Comparison of ENCODE assay signal across 26 mouse cellular contexts in genomic region chrX:7292151-7292768, GRCm38 (mm10). TPM values are rescaled to one million over a fixed set of nuclear protein-coding genes. Genes with fewer than 3 reads are reported as not detected.
A peak's percentile ranks its signal among the peaks of the same experiment; 100 is the strongest.
DNase-seq lines count a peak whose midpoint lies in the region; ATAC-seq and TF ChIP-seq lines count a peak whose summit lies in the region.
"Had no signal": no experiment of that assay in that cellular context is flagged by ENCODE, and none has a peak within 500 bp of the region (broad histone marks: within the 10 kb centered on the region; RNA-seq: fewer than 3 reads in every experiment).

No protein-coding gene starts in this region.

- H3K36me3 ChIP-seq in C2C12 (ENCODE audit: control insufficient read depth, insufficient read depth): peaks cover 6% of the 10 kb centered on the region
- no peaks in the 10 kb centered on the region for H3K36me3 ChIP-seq in embryonic facial prominence, embryonic 15.5 days
- H3K36me3 ChIP-seq in limb, embryonic 14.5 days (ENCODE audit: control insufficient read depth, insufficient read depth, low read length): no peaks in the 10 kb centered on the region
- H3K36me3 ChIP-seq: heart, embryonic 10.5 days; hindbrain, embryonic 12.5 days; hindbrain, embryonic 15.5 days; intestine, embryonic 15.5 days had no signal

- H3K27ac ChIP-seq in embryonic facial prominence, embryonic 15.5 days (replicated peaks): no peak overlapping the region
- no peak overlapping the region for H3K27ac ChIP-seq in limb, embryonic 14.5 days (replicated peaks; ENCODE audit: low read depth, low read length)
- H3K27ac ChIP-seq: heart, adult 2 months; heart, embryonic 10.5 days; heart, embryonic 13.5 days; hindbrain, embryonic 12.5 days; hindbrain, embryonic 15.5 days; intestine, embryonic 15.5 days had no signal

- H3K9ac ChIP-seq in embryonic facial prominence, embryonic 15.5 days: no peak overlapping the region
- H3K9ac ChIP-seq in limb, embryonic 14.5 days (ENCODE audit: low read depth, low read length, severe bottlenecking): no peak overlapping the region
- H3K9ac ChIP-seq: heart, embryonic 13.5 days; hindbrain, embryonic 12.5 days; hindbrain, embryonic 15.5 days; intestine, embryonic 15.5 days had no signal

- no peaks in the 10 kb centered on the region for H3K9me3 ChIP-seq in embryonic facial prominence, embryonic 15.5 days (replicated peaks)
- no peaks in the 10 kb centered on the region for H3K9me3 ChIP-seq in limb, embryonic 14.5 days (ENCODE audit: control insufficient read depth, low read length)
- H3K9me3 ChIP-seq: heart, embryonic 10.5 days; heart, embryonic 13.5 days; hindbrain, embryonic 12.5 days; hindbrain, embryonic 15.5 days; intestine, embryonic 15.5 days had no signal

- H3K4me3 ChIP-seq in C2C12 (ENCODE audit: insufficient read depth, poor library complexity, severe bottlenecking): peak overlapping the region; percentile 6
- no peak overlapping the region for H3K4me3 ChIP-seq in embryonic facial prominence, embryonic 15.5 days (replicated peaks)
- no peak overlapping the region for H3K4me3 ChIP-seq in limb, embryonic 14.5 days (replicated peaks; ENCODE audit: low read length)
- H3K4me3 ChIP-seq: heart, adult 2 months; heart, embryonic 10.5 days; heart, embryonic 13.5 days; hindbrain, embryonic 12.5 days; hindbrain, embryonic 15.5 days; intestine, embryonic 15.5 days had no signal

- no peak for TF ChIP-seq POLR2A in limb, embryonic 14.5 days (IDR thresholded peaks at IDR 0.05; ENCODE audit: borderline replicate concordance, extremely low read depth, insufficient read depth, insufficient read length)

- H3K27me3 ChIP-seq in C2C12 (ENCODE audit: control insufficient read depth, insufficient read depth, insufficient read length): no peaks in the 10 kb centered on the region
- no peaks in the 10 kb centered on the region for H3K27me3 ChIP-seq in embryonic facial prominence, embryonic 15.5 days
- H3K27me3 ChIP-seq in limb, embryonic 14.5 days (ENCODE audit: control insufficient read depth, insufficient read depth, low read length): no peaks in the 10 kb centered on the region
- H3K27me3 ChIP-seq: heart, embryonic 13.5 days; hindbrain, embryonic 12.5 days; hindbrain, embryonic 15.5 days; intestine, embryonic 15.5 days had no signal

- intact Hi-C loops in heart, postnatal 10 days (cut with DNase I): no loop called here

- H3K79me3 ChIP-seq in C2C12 (ENCODE audit: low read depth): peaks cover 10% of the 10 kb centered on the region

- peaks cover 29% of the 10 kb centered on the region for H3K79me2 ChIP-seq in C2C12 (ENCODE audit: control insufficient read depth, insufficient read depth)

- H3K4me2 ChIP-seq in embryonic facial prominence, embryonic 15.5 days (replicated peaks): no peak overlapping the region
- H3K4me2 ChIP-seq in limb, embryonic 14.5 days (replicated peaks; ENCODE audit: low read depth, low read length, severe bottlenecking): no peak overlapping the region
- H3K4me2 ChIP-seq: heart, embryonic 13.5 days; hindbrain, embryonic 12.5 days; hindbrain, embryonic 15.5 days; intestine, embryonic 15.5 days had no signal

- peak; percentile 8 for DNase-seq in 3T3-L1 (ENCODE audit: low read depth, low spot score)
- no peak for DNase-seq in limb, embryonic 14.5 days (ENCODE audit: low spot score)
- no peak for DNase-seq in urinary bladder, postnatal 36 days (ENCODE audit: low spot score in 2 of 2)
- no peak for DNase-seq in testis, postnatal 10 days (ENCODE audit: low spot score)
- no peak for DNase-seq in heart, postnatal 10 days
- DNase-seq: adrenal gland, adult 8-10 months; adrenal gland, postnatal 36 days; cerebellum, adult 11 months; cerebellum, adult 2 months; cerebellum, postnatal 10 days; cerebellum, postnatal 36 days; embryo, embryonic 11 days; gastrocnemius, postnatal 10 days; gastrocnemius, postnatal 36 days; heart, adult 2 months; kidney, adult 11 months had no signal

- no peak for TF ChIP-seq CTCF in C2C12 (IDR thresholded peaks at IDR 0.05; ENCODE audit: control insufficient read depth, insufficient read depth, insufficient read length)

- no peaks in the 10 kb centered on the region for H3K4me1 ChIP-seq in embryonic facial prominence, embryonic 15.5 days
- H3K4me1 ChIP-seq in limb, embryonic 14.5 days (ENCODE audit: control insufficient read depth, insufficient read depth, low read length): no peaks in the 10 kb centered on the region
- H3K4me1 ChIP-seq: heart, embryonic 10.5 days; heart, embryonic 13.5 days; hindbrain, embryonic 12.5 days; hindbrain, embryonic 15.5 days; intestine, embryonic 15.5 days had no signal

- H3ac ChIP-seq in C2C12 (ENCODE audit: control insufficient read depth, insufficient read length, low read depth): no peak overlapping the region

- 66% methylated on average over 8 of the region's 8 CpGs for WGBS in embryonic facial prominence, embryonic 15.5 days
- WGBS in limb, embryonic 14.5 days: 85% methylated on average over 8 of the region's 8 CpGs

- peak; percentile 67; the same call in 1 of the 2 replicates for ATAC-seq in embryonic facial prominence, embryonic 15.5 days (ENCODE audit: insufficient number of reproducible peaks, low FRiP score, low TSS enrichment, low read depth)
- ATAC-seq in limb, embryonic 14.5 days (ENCODE audit: low FRiP score, low read depth): peak; percentile 84
- ATAC-seq in CD4-positive, CD25-positive, alpha-beta regulatory T cell, adult 4 months: no peak
- ATAC-seq: activated CD4-positive, CD25-positive, alpha-beta regulatory T cell, adult 4 months; forebrain, embryonic 14.5 days; intestine, embryonic 15.5 days had no signal

TF ChIP-seq in C2C12, 6 proteins besides CTCF, POLR2A, EP300 and RAD21:
- TF ChIP-seq MAX (IDR thresholded peaks at IDR 0.05) (no peak), USF1 (IDR thresholded peaks at IDR 0.05; ENCODE audit: low read depth) (peak; percentile 16), MYOD1 (IDR thresholded peaks at IDR 0.05; ENCODE audit: control insufficient read depth, insufficient read length, low read depth) (peak; percentile 94), CEBPB (IDR thresholded peaks at IDR 0.05; ENCODE audit: low read depth) (peak; percentile 46)

RNA-seq across cellular contexts. Expression of gene Clcn5, which starts 26.9 kb away (rescaled TPM):
- polyA plus RNA-seq in C2C12 (2012; fragmentation: generic; extraction: Trizol): 14.8 TPM
- polyA plus RNA-seq in embryonic facial prominence, embryonic 15.5 days (2015; fragmentation: Nextera tagmentation; extraction: Ambion mirVana): 15.6 and 17.9 TPM in 2 replicates
- 29.3 and 31.7 TPM in 2 replicates for polyA plus RNA-seq in limb, embryonic 14.5 days (2012; rRNA removed)
- 31.0 and 36.1 TPM in 2 replicates for polyA plus RNA-seq in limb, embryonic 14.5 days (2014; fragmentation: Nextera tagmentation; extraction: Ambion mirVana)
- 1 to 10 TPM; 1.9 to 3.3 TPM for polyA plus RNA-seq in CD4-positive, CD25-positive, alpha-beta regulatory T cell, adult 4 months (2017; shearing (Covaris generic))
- total RNA-seq in heart, postnatal 10 days (2021): 10 to 100 TPM in 1 of 2 experiments, 1 to 10 TPM in 1; 9.1 to 11.7 TPM
